Mouse (Mus musculus) C3H10T1/2 (cell line): Measurements from ENCODE around the gene Gucy2d. TPM values are rescaled to one million over a fixed set of nuclear protein-coding genes. Genes with fewer than 3 reads are reported as not detected.

ENCODE experiments used
- polyA plus RNA-seq, 2 experiments: library from polyadenylated mRNA; unstranded; fragments of >200 nt; fragmentation: generic; extraction: Trizol; gene quantifications; one replicate each; pipeline ENCODE4 v1.2.1; 2012; ENCODE audit warnings: missing spikeins in 2 of 2

Gene Gucy2d
- polyA plus RNA-seq: under 1 TPM in 1 of 2 experiments, not detected in 1; 0.20 TPM

GRCm38 (mm10) chr7:98439956-98440466, at the start of gene Gucy2d:
TSS of gene Gucy2d (plus strand) at chr7:98440416.

GRCm38 (mm10) chr7:98489131-98489530, 48.9 kb downstream of the Gucy2d start, which contains the start of gene Lrrc32:
TSS of gene Lrrc32 (plus strand) at chr7:98489283.

Other genes starting within 250 kb of the Gucy2d start
- under 1 TPM in 1 of 2 experiments, not detected in 1; 0.20 TPM for gene B3gnt6, start 240.9 kb upstream of the Gucy2d start, polyA plus RNA-seq
- 10 to 100 TPM in 1 of 2 experiments, 1 to 10 TPM in 1; 1.2 to 20.3 TPM for gene Acer3, start 119.2 kb upstream of the Gucy2d start, polyA plus RNA-seq
- 10 to 100 TPM in 1 of 2 experiments, 1 to 10 TPM in 1; 5.0 to 25.5 TPM for gene Tsku, start 79.1 kb upstream of the Gucy2d start, polyA plus RNA-seq
- gene Lrrc32, start 48.9 kb downstream of the Gucy2d start, polyA plus RNA-seq: 1 to 10 TPM in 1 of 2 experiments, under 1 TPM in 1; 0.11 to 1.3 TPM
- 10 to 100 TPM in 1 of 2 experiments, 1 to 10 TPM in 1; 1.3 to 10.4 TPM for gene Emsy, start 216.4 kb downstream of the Gucy2d start, polyA plus RNA-seq